Comparison of ENCODE assay signal across 13 mouse cellular contexts in genomic region chr9:42465661-42466091, GRCm38 (mm10). TPM values are rescaled to one million over a fixed set of nuclear protein-coding genes. Genes with fewer than 3 reads are reported as not detected.
DNase-seq lines count a peak whose midpoint lies in the region; ATAC-seq and TF ChIP-seq lines count a peak whose summit lies in the region.
"Had no signal": no experiment of that assay in that cellular context is flagged by ENCODE, and none has a peak within 500 bp of the region (broad histone marks: within the 10 kb centered on the region; RNA-seq: fewer than 3 reads in every experiment).

No protein-coding gene starts in this region.

- no peak overlapping the region for H3K4me3 ChIP-seq in layer of hippocampus, adult 2 months
- no peak overlapping the region for H3K4me3 ChIP-seq in liver, embryonic 15.5 days (replicated peaks)
- no peak overlapping the region for H3K4me3 ChIP-seq in midbrain, embryonic 15.5 days
- no peak overlapping the region for H3K4me3 ChIP-seq in hindbrain, embryonic 12.5 days
- H3K4me3 ChIP-seq: embryonic facial prominence, embryonic 15.5 days; forebrain, embryonic 13.5 days; gastrocnemius, adult 2 months had no signal

- H3K9me3 ChIP-seq in liver, embryonic 15.5 days (replicated peaks), result no peaks in the 10 kb centered on the region
- H3K9me3 ChIP-seq in midbrain, embryonic 15.5 days, result no peaks in the 10 kb centered on the region
- H3K9me3 ChIP-seq in hindbrain, embryonic 12.5 days (replicated peaks), result no peaks in the 10 kb centered on the region
- H3K9me3 ChIP-seq: embryonic facial prominence, embryonic 15.5 days; forebrain, embryonic 13.5 days had no signal

- H3K9ac ChIP-seq in liver, embryonic 15.5 days, result no peak overlapping the region
- H3K9ac ChIP-seq in midbrain, embryonic 15.5 days, result no peak overlapping the region
- no peak overlapping the region for H3K9ac ChIP-seq in hindbrain, embryonic 12.5 days
- H3K9ac ChIP-seq: embryonic facial prominence, embryonic 15.5 days; forebrain, embryonic 13.5 days; hindbrain, embryonic 14.5 days had no signal

- DNase-seq in layer of hippocampus, adult 2 months (ENCODE audit: low spot score in 2 of 2), result no peak
- DNase-seq in layer of hippocampus, postnatal 25 days (ENCODE audit: extremely low spot score in 1 of 2, low spot score in 1 of 2), result no peak
- DNase-seq in thymus, postnatal 0 days (ENCODE audit: low spot score), result peak; percentile 90
- DNase-seq in left cerebral cortex, postnatal 36 days (ENCODE audit: low spot score in 2 of 2), result no peak
- DNase-seq: gastrocnemius, adult 2 months; kidney, adult 8-10 months had no signal

- intact Hi-C loops in left cerebral cortex, postnatal 36 days (cut with DNase I), result loop anchor here (2.0 kb wide), 1 partner anchor 55 kb away; no protein-coding TSS in a partner anchor

- no peak overlapping the region for H3K4me2 ChIP-seq in liver, embryonic 15.5 days
- H3K4me2 ChIP-seq in midbrain, embryonic 15.5 days, result no peak overlapping the region
- H3K4me2 ChIP-seq in hindbrain, embryonic 12.5 days (replicated peaks), result no peak overlapping the region
- H3K4me2 ChIP-seq: embryonic facial prominence, embryonic 15.5 days; forebrain, embryonic 13.5 days; hindbrain, embryonic 14.5 days had no signal

- H3K27ac ChIP-seq in layer of hippocampus, adult 2 months, result peak overlapping the region; percentile 55; the same call in 1 of the 2 replicates
- 0 out of 2 replicates have a peak overlapping the region, but pooled peaks have one; percentile 14 for H3K27ac ChIP-seq in liver, embryonic 15.5 days (replicated peaks)
- no peak overlapping the region for H3K27ac ChIP-seq in midbrain, embryonic 15.5 days
- H3K27ac ChIP-seq in hindbrain, embryonic 12.5 days, result no peak overlapping the region
- H3K27ac ChIP-seq: embryonic facial prominence, embryonic 15.5 days; forebrain, embryonic 13.5 days; gastrocnemius, adult 2 months; hindbrain, embryonic 14.5 days had no signal

- no peak for TF ChIP-seq CTCF in layer of hippocampus, adult 2 months (conservative IDR thresholded peaks at IDR 0.05)

- WGBS in liver, embryonic 15.5 days (ENCODE audit: insufficient replicate concordance), result 22% methylated on average over 5 of the region's 5 CpGs
- WGBS in midbrain, embryonic 15.5 days, result 89% methylated on average over 5 of the region's 5 CpGs
- 85% methylated on average over 5 of the region's 5 CpGs for WGBS in hindbrain, embryonic 12.5 days

- peaks cover 60% of the 10 kb centered on the region for H3K4me1 ChIP-seq in liver, embryonic 15.5 days (replicated peaks)
- peaks cover 16% of the 10 kb centered on the region for H3K4me1 ChIP-seq in midbrain, embryonic 15.5 days
- H3K4me1 ChIP-seq in hindbrain, embryonic 12.5 days, result peaks cover 5% of the 10 kb centered on the region

- no peaks in the 10 kb centered on the region for H3K36me3 ChIP-seq in liver, embryonic 15.5 days (replicated peaks)
- no peaks in the 10 kb centered on the region for H3K36me3 ChIP-seq in midbrain, embryonic 15.5 days (replicated peaks)
- 0 out of 2 replicates have a peak, but pooled peaks cover 3% of the 10 kb centered on the region for H3K36me3 ChIP-seq in hindbrain, embryonic 12.5 days

- no peaks in the 10 kb centered on the region for H3K27me3 ChIP-seq in liver, embryonic 15.5 days
- no peaks in the 10 kb centered on the region for H3K27me3 ChIP-seq in midbrain, embryonic 15.5 days (replicated peaks)
- H3K27me3 ChIP-seq in hindbrain, embryonic 12.5 days, result no peaks in the 10 kb centered on the region
- H3K27me3 ChIP-seq: embryonic facial prominence, embryonic 15.5 days; forebrain, embryonic 13.5 days had no signal

- ATAC-seq in CD4-positive, CD25-positive, alpha-beta regulatory T cell, adult 4 months, result peak; percentile 85
- ATAC-seq in liver, embryonic 15.5 days (ENCODE audit: insufficient read depth), result no peak
- no peak for ATAC-seq in midbrain, embryonic 15.5 days (replicated peaks)
- no peak for ATAC-seq in hindbrain, embryonic 12.5 days (ENCODE audit: low FRiP score)
- ATAC-seq: forebrain, embryonic 13.5 days had no signal

RNA-seq across cellular contexts. Expression of gene Tbcel, which starts 41.9 kb away (rescaled TPM):
- total RNA-seq in layer of hippocampus, adult 2 months (2021), result 10 to 100 TPM; 57.9 to 61.0 TPM
- total RNA-seq in layer of hippocampus, postnatal 25 days (2021), result 10 to 100 TPM; 57.2 to 57.6 TPM
- 1 to 10 TPM; 6.6 to 7.5 TPM for polyA plus RNA-seq in CD4-positive, CD25-positive, alpha-beta regulatory T cell, adult 4 months (2017; shearing (Covaris generic))
- 11.0 and 11.9 TPM in 2 replicates for polyA plus RNA-seq in liver, embryonic 15.5 days (2015; fragmentation: Nextera tagmentation; extraction: Ambion mirVana)
- 11.3 and 13.0 TPM in 2 replicates for polyA plus RNA-seq in thymus, postnatal 0 days (2015; fragmentation: Nextera tagmentation; extraction: Ambion mirVana)
- total RNA-seq in left cerebral cortex, postnatal 36 days (2021), result 10 to 100 TPM; 50.5 to 55.9 TPM
- polyA plus RNA-seq in midbrain, embryonic 15.5 days (2015; fragmentation: Nextera tagmentation; extraction: Ambion mirVana), result 3.6 and 4.4 TPM in 2 replicates
- polyA plus RNA-seq in hindbrain, embryonic 12.5 days (2016; fragmentation: Nextera tagmentation; extraction: Ambion mirVana), result 6.0 and 6.1 TPM in 2 replicates

Comparison
In these comparisons a context has a peak if more than half of its experiments do, and no peak if none do; other contexts are left out.
1. H3K27ac ChIP-seq: peak in layer of hippocampus, adult 2 months (single experiment) and liver, embryonic 15.5 days (single experiment); none in midbrain, embryonic 15.5 days (single experiment) and hindbrain, embryonic 12.5 days (single experiment).